Mouse (Mus musculus) ovary, postnatal 10 days (tissue): ENCODE data around the gene Phldb1.

Experiments
- DNase-seq: peaks from one replicate; pipeline ENCODE4 v3.0.0; 2022; ENCODE audit warnings: low spot score

Phldb1 gene

DNA sequence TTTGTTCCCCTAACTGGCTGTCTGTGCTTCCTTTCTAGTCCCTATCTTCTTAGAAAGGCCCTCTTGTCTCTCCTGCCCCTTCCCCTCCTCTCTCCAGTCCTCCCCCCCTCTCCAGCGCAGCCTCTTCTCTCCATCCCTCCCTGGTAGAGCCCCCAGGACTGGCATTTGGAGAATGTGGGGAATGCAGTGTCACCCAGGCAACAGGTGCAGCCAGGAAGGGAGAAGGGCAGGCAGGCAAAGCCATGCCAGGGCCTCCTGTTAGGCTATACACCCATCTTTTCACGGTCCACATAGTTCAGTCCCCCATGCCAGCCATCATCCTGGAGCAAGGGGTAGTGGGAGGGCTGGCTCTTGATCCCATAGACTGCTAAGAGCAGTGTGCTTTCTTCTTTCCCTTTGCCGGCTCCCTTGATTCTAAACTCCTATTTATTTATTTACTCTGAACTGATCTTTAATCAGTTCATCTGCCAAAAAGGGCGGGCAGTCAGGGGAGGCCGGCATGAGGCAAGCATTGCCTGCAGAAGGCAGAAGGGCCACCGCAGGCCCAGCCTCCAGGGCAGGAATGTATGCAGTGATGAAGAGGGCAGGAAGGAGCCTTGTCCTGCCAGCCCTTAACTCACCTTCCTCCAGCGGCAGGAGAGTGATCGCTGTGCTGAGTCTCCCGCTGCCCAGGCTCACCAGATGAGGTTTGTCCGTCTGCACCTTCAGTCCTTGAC lies 8.4 kb downstream of the Phldb1 start:
- no peak for DNase-seq

DNA sequence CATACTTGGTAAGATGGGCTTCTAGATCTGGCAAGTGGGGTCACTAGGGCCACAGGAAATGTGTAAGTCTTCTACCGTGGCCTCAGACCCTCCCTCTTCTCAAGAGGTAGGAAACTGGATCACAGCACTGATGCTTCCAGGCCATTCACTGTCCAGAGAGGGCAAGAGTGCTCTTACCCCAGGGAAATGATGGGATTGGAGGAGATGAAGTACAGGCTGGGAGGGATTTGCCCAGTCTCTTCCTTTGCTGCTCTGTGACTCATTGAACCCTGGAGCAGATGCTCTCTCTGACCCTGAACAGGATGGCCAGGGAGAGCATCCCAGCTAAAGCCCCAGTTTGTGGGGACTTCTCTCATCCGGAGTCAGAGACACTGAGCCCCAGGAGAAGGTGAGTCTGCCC lies 10.3 kb downstream of the Phldb1 start:
- DNase-seq = no peak

DNA sequence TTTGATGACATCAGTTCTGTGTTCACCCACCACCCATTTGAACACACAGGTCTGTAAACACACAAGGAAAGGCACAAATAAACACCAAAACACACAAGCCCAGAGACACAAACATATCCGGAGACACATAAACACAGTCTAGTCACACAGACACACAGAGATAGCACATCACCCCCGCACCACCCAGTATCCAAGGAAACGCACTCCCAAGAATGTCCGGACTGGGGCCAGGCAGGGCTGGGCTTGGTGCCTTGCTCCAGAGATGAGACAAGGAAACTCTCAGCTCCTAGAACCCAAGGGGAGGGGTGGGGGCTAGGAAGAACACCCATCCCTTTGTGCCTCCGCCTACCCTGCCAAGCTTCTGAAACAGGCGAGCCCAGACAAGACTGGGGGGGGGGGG lies 10.8 kb downstream of the Phldb1 start:
- no peak for DNase-seq

DNA sequence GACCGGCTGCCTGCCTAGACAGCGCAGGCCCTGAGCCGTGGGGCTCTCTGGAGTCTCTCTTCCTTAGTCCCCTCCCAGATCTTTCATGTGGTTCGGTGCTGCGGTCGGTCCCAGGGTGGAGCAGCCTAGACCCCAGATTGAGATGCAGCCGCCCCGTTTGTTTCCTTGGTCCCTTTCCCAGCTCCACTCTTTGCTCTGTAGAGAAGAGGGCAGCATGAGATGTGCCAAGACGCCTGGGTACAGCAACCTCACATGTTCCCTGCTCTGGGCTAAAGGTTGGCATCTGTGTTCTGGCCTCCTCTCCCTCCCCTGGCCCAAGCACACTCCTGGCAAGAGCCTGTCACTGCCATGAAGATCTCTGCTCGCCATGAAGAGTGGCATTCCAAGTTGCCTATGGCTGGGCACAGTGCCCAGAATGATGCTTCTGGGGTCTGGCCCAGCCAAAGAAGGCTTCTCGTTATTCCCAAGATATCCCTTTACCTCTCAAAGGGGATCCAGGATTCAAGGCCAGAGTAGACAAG lies 11.4 kb downstream of the Phldb1 start:
- no peak for DNase-seq

DNA sequence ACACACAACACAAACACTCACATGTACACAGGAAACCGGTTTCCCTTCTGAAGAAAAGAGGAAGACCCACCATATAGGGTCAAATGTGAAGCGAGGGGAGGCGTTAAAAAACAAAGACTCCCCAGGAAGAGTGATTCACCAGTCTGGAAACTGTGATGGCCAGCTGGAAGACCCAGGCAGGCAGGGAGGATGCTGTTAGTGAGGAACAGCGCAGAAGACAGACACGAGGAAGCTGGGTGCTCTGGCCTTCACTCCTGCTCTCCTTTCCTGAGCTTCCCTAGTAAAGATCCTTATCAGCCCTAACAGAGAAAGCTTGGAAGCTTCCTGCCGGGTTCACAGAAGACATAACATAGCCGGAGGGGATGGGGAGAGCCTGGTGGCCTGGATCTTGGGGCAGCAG lies 12.0 kb downstream of the Phldb1 start:
- DNase-seq = no peak

GRCm38 (mm10) chr9:44722575-44722974 lies 12.4 kb downstream of the Phldb1 start:
- DNase-seq = no peak

- no peak for DNase-seq
These were observed 13.2 kb downstream of the Phldb1 start for GRCm38 (mm10) chr9:44721877-44722186.

GRCm38 (mm10) chr9:44721154-44721876 lies 13.7 kb downstream of the Phldb1 start:
- DNase-seq = peak; percentile 54

DNA sequence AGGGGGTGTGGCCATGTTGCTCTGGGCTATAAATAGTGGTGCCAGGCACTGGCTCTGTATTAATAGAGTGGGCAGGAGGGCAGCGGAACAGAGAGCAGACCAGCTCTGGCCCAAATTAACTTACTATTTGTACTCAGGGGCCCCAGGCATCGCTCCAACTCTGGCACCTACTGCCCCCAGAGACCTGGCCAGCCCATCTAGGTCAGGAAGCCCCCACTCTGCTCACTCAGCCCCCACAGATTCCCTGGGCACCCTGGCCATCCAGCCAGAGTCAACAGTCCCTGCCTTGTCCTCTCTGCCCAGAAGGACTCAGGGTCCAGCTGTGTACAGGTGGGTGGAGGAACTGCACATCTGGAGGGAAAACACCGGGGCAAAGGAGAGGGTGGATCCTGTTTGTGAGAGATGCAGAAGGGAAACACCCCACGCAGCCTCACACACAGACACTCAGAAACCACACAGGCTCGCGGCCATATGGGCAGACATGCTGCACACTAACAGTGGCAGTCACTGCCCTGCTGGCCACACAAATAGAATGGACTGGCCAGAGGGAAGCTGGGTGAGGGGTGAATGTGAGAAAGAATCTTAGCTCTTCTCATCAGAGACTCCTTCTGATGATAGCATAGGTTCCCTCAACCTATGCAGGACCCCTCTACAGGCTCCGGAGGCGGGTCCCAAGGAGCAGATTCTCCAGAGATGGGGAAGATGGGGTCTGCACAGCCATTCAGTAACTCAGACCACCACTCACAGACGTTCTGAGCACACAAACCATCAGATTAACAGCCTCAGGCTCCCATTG lies 14.4 kb downstream of the Phldb1 start:
- no peak for DNase-seq

DNA sequence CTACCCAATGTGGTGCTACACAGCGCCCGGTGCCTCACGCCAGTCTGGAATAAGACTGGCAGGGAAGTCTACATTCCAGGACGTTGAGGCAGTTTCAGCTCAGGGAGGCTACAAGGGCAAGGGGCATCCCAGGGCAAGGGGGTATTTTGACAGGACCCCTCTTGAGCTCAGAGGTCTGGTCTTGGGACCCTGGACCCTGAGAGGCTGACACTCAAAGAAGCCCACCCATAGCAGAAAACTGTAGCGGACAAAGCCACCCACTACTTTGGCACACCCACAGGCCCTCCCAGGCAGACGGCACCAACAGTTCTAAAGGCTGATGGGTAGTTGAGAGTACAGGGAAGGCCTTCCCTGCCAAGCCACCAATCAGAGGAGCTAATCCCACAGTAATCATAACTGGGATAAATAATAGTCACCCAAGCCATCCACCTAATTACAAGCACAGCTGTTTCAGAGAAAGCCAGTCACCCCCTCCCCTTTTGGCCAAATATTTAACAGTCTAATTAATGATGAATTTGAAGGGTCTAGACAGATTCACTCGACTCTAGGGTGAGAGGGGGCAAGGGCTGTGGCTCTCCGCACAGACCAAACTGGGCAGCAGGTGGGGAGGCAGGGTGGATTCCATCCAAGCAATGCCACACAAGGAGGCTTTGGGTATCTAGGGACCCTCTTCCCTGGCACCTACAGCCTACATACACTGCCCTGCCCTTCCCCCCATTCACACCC lies 15.2 kb downstream of the Phldb1 start:
- DNase-seq = no peak

- DNase-seq = no peak
These were observed 15.9 kb downstream of the Phldb1 start for GRCm38 (mm10) chr9:44718937-44719631.

GRCm38 (mm10) chr9:44717822-44718242 lies 17.2 kb downstream of the Phldb1 start:
- DNase-seq = no peak

DNA sequence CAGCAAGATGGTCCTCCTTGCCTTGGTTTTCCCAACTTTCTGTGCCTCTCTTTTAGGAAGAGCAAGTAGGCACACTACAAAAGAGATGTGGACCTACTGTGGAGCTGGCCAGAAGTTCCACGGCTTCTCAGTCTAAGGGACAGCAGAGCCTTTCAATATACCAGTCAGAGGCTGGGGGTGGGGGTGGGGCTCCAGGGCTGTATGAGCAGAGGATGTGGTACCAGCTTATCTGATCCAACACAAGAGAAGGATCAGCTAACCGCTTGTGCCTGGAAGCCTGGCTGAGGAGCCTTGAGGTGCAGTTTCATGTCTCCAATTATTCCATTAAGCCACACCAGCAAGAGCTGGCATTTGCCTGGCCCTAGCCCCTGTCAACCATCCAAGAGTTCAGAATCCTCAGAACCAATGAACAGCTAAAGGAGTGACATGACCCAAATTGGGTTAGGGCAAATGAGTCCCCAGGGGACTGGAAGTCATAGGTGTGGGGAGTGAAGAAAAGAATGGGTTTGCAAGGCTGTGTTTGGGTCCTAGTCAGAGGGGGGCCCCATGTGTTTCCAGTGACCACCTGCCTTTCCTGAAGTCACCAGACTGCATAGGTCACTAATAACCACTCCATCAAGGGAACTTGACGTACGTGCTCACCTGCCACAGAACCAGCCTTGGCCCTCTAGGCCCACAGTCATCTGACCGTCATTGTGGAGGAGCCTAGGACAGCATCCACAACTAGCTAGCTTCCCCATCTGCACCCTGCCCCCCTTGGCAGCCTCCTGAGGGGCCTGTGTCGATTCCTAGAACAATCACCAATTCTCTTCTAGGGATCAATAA lies 17.8 kb downstream of the Phldb1 start:
- DNase-seq = no peak

- no peak for DNase-seq
These were observed 19.2 kb downstream of the Phldb1 start for GRCm38 (mm10) chr9:44715705-44716362.

GRCm38 (mm10) chr9:44715109-44715508 lies 19.9 kb downstream of the Phldb1 start:
- no peak for DNase-seq

- no peak for DNase-seq
These were observed 21.4 kb downstream of the Phldb1 start for GRCm38 (mm10) chr9:44713574-44713973.

- DNase-seq = no peak
These were observed 21.9 kb downstream of the Phldb1 start for GRCm38 (mm10) chr9:44713080-44713479.

DNA sequence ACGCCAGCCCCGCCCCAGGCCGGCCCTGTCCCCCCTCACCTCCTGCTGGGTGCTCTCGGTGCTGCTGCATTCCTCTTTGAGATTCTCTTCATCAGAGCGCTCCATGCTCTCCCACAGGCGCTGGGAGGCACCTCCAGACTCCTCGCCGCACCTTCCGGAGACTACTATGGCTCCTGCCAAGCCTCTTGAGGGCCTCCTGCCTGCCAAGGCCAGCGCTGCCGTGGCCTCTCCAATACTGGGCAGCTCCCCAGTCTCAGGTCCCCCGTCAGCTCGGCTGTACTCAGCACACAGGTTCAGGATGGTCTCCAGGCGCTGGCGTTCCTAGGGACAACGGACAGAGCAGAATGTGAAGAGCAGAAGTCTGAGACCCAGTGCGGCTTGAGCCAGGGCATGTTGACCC lies 23.4 kb downstream of the Phldb1 start:
- DNase-seq = no peak

DNA sequence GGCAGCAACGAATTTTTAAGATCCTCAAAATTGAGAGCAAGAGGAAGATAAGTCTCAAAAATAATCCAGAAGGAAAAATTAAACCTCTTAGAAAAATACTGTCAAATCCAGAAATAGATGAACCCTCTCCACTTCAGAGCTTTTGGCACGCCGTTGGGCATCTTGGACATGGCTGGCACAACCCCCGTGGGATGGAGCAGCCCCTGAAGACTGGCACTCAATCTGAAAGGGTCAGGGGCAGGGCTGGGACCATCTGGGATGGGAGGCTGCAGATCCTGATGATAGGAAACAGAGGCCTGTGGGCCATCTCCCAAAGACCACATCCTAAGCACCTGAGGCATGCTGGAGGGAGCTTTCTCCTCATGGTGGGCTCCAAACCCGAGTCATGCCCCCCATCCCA lies 24.8 kb downstream of the Phldb1 start:
- DNase-seq = no peak

- DNase-seq = no peak
These were observed 25.4 kb downstream of the Phldb1 start for GRCm38 (mm10) chr9:44709600-44709999.
